Mouse (Mus musculus): ENCODE data around the gene Ndufv1.

Gene Ndufv1

DNA sequence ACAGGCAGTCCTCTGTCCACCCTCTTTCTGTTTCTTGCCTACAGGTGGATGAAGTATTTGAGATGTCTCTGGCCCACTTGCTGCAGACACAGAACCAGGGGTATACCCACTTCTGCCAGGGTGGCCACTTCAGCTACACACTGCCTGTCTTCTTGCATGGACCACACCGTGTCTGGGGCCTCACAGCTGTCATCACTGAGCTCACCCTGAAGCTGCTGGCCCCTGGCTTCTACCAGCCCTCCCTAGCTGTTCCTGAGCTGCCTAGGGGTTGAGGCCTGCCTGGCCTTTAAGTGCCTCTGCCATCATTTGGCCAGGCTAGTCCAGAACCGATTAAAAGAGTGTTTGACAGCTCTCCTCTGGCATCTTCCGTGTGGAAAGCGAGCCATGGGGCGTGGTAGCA lies 10.9 kb downstream of the Ndufv1 start:
- DNase-seq (ENCODE audit: low read depth, low spot score), result no peak

DNA sequence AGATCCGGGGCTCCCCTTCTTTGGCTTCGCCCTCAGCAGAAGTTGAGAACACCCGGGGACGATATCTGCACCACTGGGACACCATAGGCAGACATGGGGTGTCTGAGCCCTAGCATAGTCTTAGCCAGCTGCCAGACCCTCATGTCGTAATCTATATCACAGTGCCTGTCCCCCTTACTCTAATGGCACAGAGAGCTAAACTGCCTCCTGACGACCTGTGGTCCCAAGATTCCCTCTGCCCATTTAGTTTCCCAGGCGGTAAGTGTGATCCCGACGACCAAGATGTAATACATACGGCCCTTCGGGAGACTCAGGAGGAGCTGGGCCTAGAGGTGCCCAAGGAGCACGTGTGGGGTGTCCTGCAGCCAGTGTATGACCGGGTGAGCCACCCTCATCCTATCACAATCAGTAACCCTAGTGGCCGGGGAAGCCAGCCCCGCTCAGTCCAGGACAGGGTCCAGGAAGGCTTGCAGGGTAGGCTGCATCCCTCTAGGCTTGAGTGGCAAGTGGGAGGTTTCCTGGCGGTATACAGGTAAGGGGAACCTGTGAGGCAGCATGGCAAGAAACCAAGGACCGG lies 11.6 kb downstream of the Ndufv1 start:
- peak; percentile 18 for DNase-seq (ENCODE audit: low read depth, low spot score)

DNA sequence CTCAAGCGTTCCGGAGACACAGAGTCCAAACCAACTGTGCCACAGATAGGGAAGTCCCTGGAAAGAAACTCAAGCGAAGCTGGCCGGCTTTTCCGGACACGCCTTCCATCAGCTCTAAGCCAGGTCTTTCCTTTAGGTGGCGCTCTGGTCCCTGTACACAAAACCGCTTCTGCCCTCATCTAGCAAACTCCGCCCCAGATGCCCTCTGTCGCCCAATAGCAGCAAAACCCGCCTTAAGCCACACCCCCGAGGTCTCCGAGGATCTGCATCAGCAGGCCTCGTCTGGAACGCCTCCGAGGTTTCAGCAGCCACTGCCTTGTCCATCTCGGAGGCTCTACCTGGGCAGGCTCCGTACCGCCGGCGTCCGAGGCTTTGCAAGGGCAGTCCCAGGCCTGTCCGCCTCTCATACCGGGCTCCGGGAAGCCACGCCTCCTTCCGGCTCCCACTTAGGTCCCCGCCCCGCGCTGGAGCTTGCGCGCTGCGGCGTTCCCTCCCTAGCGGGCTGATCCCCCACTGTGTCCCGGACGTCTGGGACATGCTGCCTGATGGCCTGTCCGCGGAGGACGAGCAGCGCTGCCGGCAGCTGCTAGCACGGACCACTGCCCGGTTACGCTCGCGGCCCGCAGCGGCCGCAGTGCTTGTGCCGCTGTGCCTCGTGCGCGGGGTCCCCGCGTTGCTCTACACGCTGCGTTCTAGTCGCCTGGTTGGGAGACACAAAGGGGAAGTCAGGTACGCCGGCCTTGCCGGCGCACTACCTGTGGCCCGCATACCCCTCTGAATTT lies 12.3 kb downstream of the Ndufv1 start, which contains the start of the genes Nudt8 and Gm49405:
TSS of gene Nudt8 (plus strand) at position 462 of the 782 bp plus-strand sequence.
TSS of gene Gm49405 (plus strand) at position 508 of the 782 bp plus-strand sequence.
- peak; percentile 98 for DNase-seq (ENCODE audit: low read depth, low spot score)

DNA sequence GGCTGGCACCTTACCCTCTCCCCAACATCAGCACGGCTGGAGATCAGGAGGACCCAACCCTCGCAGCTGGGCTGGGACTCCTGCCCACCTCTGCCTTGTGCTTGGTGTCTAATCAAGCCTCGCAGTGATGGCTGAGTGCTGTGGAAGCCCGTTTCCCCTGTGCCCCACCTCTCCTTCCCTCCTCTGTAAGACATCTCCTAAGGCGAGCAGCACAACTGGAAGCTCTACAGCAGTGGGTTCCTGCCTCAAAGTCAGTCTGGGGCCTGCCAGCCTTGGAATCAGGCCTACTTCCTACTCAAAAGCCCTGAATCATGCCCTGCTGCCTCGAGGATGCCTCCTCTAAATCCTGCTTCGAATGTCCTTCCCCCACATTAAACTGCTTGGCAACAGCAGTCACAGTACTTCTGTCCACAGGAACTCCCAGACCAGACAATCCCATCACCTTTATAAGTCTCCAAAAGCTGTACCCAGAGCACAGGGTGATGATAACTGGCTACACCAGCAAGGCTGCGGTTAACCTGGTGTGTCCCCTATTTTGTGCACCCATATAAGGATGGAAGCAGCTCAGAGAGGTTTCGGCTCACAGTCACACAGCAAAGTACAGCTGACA lies 13.4 kb downstream of the Ndufv1 start:
- DNase-seq (ENCODE audit: low read depth, low spot score), result no peak

DNA sequence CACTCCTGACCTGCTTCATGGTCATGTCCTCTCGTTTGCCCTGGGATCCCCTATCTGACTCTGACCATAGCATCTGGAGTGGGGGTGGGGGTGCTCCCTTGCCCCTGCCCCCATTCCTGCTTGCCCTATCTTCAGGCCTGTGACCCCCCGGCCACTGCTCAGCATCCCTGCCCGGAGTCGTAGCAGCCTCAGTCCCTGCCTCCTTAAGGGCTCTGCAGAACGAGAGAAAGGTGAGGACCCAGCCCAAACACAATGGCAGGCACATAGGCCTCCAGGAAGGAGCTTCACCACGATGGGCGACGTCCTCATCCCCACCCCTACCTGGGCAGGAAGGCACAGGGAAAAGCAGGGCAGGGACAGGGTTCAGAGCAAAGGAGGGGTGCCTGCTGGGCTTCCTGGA lies 14.3 kb downstream of the Ndufv1 start:
- no peak for DNase-seq (ENCODE audit: low read depth, low spot score)

DNA sequence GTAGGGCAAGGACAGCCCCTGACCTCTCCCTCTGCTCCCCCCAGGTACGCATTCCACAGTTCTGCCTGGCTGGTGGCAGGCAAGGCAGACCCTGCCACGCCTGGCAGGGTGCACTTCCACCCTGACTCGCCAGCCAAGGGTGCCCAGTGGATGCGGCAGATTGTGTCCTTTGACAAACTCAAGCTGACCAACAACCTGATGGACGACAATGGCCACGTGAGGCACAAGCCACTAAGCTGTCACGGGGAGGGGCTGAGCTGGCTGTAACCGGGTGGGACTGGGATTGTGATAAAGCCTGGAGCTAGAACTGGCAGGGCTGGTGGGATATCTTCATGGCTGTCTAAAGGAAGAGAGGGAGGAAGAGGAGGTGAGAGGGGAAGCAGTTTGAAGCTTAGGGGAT lies 15.4 kb downstream of the Ndufv1 start:
- no peak for DNase-seq (ENCODE audit: low read depth, low spot score)

DNA sequence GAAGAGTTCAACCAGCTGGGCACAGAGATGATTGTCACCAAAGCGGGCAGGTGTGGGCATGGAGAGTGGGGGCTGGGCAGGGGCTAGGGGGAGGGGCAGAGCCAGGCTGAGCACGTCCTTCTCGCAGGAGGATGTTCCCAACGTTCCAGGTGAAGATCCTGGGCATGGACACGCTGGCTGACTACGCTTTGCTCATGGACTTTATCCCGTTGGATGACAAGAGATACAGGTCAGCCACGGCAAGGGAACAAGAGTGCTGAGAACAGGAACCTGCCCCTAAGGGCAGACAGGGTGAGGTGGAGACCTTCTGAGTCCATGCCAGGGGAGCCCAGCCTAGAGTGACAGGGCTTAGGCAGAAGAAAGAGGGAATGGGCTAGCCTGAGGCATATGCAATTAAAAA lies 15.9 kb downstream of the Ndufv1 start:
- no peak for DNase-seq (ENCODE audit: low read depth, low spot score)

DNA sequence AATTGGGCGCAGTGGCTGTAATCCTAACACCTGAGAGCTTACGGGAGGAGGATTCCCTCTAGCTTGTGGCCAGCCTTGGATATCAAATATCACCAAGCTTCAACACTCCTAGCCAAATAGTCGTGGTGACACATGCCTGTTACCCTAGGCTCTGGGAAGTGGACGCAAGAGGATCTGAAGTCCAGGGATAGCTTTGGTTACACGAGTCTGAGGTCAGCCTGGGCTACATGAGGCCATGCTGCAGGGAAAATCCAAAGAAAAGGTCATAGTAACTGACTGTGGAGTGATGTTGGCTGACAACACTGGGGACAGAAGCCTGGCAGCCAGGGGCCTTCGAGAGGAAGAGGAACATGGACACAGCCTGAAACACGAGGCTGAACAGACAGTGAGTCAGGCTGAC lies 16.5 kb downstream of the Ndufv1 start:
- no peak for DNase-seq (ENCODE audit: low read depth, low spot score)

DNA sequence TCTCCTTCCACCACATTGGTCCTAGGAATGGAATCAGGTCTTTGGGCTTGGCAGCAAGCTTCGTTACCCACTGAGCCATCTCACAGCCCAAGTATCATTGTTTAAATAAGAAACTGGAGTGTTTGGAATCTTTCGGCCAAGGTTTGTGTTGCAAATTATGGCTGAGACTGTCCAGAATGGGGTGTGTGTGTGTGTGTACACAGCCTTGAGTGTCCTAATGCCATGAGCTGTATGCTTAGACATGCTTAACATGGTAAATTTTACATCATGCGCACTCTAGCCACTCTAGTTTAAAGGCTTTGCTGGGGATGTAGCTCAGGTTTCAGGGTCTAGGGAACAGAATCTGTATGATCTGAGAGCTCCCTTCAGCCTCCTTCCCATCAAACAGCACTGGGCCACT lies 17.1 kb downstream of the Ndufv1 start:
- no peak for DNase-seq (ENCODE audit: low read depth, low spot score)

DNA sequence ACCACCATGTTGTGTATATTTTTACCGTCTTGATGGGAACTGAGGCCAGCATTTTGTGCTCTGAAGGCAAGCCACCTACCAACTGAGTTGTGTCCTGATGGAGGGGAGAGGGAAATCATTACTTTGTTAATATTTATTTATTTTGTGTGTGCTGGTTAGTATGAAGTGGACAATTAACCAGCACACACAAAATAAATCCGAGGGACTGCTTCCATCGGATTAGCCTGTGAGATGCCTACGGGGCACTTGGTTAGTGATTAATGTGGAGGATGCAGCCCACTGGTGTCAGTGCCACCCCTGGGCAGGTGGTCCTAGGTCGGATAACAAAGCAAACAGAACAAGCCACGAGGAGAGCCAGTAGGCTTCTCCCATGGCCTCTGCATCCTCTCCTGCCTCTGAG lies 17.7 kb downstream of the Ndufv1 start:
- no peak for DNase-seq (ENCODE audit: low read depth, low spot score)

DNA sequence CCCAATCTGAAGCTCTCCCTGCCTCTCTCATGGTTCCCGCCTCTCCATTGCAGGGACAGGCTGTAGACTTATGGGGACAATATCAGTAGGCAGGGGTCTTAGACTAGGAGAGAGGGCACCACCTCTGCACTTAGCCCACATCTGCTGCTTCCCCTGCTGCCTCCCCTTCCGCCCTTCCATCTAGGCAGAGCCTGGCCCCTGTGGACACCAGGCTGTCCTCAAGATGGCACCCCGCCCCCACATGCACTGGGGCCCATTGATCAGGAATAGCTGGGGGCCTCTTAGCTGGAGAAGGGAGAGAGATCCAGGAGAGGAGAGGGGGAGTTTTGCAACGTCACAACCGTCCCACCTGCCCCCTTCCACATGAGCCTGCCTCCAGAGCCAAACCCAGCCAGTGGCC lies 20.2 kb downstream of the Ndufv1 start, which contains the start of gene Tbx10:
TSS of gene Tbx10 (plus strand) at position 337 of the 400 bp plus-strand sequence.
- DNase-seq (ENCODE audit: low read depth, low spot score), result no peak

DNA sequence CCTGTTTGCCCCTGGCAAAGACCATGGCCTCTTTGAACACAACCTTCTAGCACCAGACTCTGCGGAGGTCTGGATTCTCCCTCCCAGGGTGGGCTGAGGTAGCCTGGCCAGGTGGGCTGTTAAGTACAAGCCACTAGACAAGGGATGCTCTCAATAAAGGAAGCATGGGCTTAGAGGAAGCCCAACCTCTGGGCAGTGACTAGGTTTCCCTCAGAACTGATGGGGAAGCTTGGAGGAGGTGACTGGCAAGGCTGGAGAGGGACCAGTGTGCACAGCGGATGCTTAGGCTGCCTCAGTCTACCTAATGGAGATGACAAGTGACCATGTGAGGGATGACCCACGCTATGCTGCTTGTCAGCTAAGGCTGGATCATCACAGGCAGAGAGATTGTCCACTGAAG lies 20.6 kb downstream of the Ndufv1 start:
- no peak for DNase-seq (ENCODE audit: low read depth, low spot score)

DNA sequence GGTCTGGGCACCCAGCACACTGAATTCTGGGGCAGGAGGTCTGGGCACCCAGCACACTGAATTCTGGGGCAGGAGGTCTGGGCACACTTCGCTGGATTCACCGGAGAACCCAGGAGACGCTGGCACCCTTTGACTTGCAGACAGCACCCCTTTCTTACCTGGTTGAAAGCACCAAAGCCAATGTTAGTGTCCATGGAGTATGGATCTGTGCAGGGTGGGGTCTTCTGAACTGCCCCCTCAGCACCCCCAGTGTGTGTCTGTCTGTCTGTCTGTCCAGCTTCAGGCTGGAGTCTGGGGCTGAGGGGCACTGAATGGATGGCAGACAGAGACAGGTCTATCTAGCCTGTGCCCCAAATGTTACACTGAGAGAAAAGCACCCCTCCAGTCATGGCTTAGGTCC lies 21.0 kb downstream of the Ndufv1 start:
- no peak for DNase-seq (ENCODE audit: low read depth, low spot score)

DNA sequence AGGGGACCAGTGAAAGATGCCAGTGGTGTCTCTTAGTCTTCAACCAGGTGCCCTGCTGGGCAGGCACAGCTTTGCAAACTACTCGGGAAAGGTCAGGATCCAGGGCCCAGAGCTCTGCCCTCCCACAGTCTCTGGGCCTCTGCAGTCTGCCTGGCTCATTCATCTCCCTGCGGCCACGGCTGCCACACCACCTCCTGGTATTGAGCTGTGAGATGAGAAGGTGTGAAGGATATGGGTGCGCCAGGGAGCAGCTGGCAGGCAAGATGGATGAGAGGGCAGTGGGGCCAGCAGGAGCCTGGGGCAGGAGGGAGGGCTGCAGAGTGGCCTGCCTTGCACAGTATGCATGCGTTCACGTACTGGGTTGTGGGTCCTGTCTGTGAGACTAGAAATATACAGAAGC lies 21.8 kb downstream of the Ndufv1 start:
- DNase-seq (ENCODE audit: low read depth, low spot score), result no peak

DNA sequence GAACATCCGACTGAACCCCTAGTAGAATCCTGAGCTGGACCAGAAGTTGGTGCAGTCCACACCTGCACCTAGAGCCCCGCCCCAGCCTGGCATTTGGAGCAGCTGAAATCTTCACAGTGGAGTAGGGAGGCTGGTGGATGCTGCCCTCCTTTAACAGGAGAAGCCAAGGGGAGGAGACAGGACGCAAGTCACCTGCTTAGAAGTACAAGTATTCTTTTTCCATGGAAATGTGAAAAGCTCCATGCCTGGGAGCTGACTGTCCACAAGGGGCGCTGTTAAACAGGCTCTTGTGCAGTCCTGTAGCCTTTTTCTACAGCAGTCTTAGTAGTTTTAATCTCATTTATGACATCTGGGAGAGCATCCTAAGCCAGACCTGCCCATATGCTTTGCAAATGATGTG lies 23.9 kb downstream of the Ndufv1 start:
- DNase-seq (ENCODE audit: low read depth, low spot score), result no peak

DNA sequence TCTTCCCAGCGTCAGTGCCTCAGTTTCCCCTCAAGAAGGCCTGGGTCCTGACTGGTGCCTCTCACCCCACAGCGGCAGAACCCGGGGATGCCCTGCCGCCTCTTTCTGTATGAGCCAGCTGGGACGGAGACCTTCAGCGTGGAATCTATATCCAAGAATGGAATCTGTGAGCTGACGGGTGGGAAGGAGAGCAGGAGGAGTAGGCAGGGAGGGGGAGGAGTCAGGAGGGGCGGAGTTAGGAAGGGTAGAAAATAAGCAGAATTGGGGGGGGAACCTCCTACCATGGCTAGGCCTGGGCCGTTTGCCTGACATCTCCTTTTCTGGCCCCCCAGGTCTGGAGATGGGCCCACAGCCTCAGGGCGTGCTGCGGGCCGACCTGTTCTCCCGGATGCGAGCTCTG lies 24.5 kb downstream of the Ndufv1 start:
- no peak for DNase-seq (ENCODE audit: low read depth, low spot score)

DNA sequence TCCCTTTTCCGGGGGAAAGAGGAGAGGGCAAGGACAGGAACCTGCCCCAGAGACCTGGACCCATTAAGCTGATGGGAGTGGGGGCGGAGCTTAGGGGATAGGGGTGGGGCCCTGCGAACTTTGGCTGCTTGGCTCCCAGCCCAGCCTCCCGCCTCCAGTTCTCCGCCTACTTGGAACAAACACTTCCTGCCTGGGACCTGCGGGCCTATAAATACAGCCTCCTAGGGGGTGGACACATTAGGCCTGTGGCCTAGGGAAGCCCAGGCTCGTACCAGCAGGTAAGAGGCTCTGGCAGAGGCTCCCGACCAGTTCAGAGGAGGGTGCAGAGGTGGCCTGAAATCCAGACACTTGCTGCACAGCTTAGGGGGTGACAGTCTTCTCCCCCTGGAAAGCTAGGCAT lies 26.3 kb downstream of the Ndufv1 start, which contains the start of gene Acy3:
TSS of gene Acy3 (plus strand) at position 237 of the 400 bp plus-strand sequence.
- peak; percentile 44 for DNase-seq (ENCODE audit: low read depth, low spot score)

DNA sequence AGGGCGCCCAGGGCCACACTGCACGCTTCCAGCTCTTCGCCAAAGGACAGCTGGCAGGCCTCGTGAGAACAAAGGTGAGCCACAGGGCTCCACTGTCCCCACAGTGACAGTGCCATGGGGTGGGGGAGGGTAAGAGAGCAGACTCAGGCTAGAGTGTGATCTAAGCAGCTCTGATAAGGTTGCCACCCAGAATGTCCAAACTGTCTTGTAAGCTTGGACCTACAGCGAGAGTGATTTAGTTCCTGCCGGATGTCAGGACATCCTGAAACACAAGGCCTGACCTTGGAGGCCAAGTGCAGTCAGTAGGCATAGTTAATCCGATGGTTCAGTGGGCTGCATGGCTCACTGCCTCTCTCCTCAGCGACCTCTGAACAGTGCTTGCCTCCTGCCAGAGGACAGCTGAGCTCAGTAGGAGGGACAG lies 27.3 kb downstream of the Ndufv1 start:
- peak; percentile 58 for DNase-seq (ENCODE audit: low read depth, low spot score)

DNA sequence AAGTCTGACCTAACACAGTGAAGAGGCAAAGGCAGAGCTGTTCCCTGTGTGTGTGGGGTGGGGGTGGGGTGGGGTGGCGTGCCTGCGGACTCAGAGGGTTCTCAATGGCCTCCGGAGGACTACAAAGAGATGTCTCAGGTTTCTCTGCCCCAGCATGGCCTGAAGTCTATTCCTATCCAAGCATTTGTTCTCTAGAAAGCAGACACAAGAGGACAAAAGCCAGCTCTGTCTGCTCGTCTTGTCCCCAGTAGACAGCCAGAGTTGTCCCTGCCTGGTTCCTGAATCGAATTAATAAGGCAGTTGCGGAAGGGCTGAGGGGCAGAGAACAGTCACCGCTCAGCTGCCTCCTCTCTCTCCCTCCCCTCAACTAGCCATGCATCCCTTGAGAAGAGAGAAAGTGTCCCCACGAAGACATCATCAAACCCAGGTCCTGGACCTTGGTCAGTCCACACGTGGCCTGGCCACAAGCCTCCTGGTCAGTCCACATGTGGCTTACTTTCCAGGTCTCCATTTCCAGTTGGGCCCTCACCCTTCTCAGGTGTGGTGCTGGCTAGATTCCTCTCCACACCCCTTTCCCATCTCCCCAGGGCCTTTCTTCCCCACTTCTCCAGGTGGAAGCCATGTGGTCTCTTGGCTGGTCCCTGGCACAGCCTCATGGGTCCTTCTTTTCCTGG lies 28.9 kb downstream of the Ndufv1 start:
- DNase-seq (ENCODE audit: low read depth, low spot score), result peak; percentile 30

DNA sequence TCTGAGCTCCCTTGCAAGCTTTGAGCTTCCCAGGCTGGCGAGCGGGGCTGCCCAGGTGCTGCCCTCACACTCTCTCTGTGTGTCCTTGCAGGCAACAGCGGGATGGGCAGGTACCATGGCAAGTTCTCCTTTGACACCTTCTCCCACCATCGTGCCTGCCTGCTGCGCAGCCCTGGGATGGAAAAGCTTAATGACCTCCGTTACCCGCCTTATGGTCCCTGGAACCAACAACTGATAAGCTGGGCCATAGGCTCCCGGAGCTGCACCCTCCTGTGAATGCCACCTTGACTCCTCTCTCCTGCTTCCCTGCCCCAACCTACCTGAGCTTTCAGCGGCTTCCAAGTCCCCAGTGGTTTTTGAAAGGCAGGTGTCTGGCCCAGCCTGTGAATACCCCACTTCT lies 31.7 kb downstream of the Ndufv1 start:
- DNase-seq (ENCODE audit: low read depth, low spot score), result no peak

DNA sequence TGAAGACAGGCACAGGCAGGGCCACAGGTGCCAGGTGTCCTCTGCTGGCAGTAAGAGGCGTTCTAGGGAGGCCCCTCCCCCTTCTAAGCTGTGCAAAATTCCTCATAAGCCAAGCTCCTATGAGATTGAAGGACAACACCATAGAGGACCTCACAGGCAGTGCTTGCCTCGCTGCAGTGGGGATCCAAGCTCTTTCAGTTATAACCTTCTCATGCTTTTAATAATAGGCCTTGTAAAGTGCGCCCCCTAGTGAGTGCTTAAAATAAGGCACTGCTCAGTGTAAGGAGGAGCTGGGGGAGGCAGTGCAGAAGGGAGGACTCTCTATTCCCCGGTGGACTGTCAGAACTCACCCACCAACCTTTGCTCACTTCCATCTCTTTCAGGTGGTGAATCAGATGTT lies 32.3 kb downstream of the Ndufv1 start:
- peak; percentile 87 for DNase-seq (ENCODE audit: low read depth, low spot score)

DNA sequence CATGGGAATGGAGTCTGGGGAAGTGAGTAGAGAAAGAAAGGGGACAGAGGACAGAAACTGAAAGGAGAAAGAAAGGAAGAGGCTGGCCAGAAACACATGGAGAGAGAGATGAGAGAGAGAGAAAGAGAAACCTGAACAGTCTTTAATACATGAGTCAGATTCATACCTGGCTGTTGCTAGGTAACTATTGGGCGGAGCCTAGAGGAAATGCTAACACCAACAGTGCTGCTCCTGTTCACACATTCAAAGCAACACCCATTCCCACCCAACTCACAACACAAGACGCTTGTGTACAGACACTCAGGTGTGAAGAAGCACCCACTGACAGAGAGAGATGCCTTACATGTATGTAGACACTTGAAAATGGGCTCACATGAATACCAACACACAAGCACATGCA lies 36.7 kb downstream of the Ndufv1 start:
- no peak for DNase-seq (ENCODE audit: low read depth, low spot score)

Data from mesoderm, embryonic 11.5 days (tissue).